Mouse (Mus musculus) ES-E14 (cell line): Measurements from ENCODE around the gene Gon4l. TPM values are rescaled to one million over a fixed set of nuclear protein-coding genes. Genes with fewer than 3 reads are reported as not detected.

Source experiments
- DNase-seq: peaks from one replicate; pipeline ENCODE4 v3.0.0-alpha.2; 2013; ENCODE audit warnings: low read depth, low spot score
- H3K27ac ChIP-seq: 2 replicates; pipeline ENCODE4 v1.5.1; 2012; ENCODE audit warnings: low read depth, mild to moderate bottlenecking, low read length, moderate library complexity, mixed read lengths; ENCODE audit not compliant: poor library complexity, insufficient read depth, severe bottlenecking
- H3K36me3 ChIP-seq: 2 replicates; pipeline ENCODE4 v1.6.1; 2012; ENCODE audit warnings: mild to moderate bottlenecking, low read length, moderate library complexity, mixed read lengths; ENCODE audit not compliant: control insufficient read depth, poor library complexity, insufficient read depth, severe bottlenecking
- H3K4me1 ChIP-seq, 2 experiments: fragments of 150-350 bp in 1 of 2; sonication (generic) in 1 of 2; 2 replicates each; pipeline ENCODE4 v1.6.1; 2012; ENCODE audit warnings: low read length in 2 of 2, mild to moderate bottlenecking in 1 of 2, mixed read lengths in 1 of 2; ENCODE audit not compliant: control insufficient read depth in 2 of 2, insufficient read depth in 2 of 2, poor library complexity in 1 of 2
- H3K4me3 ChIP-seq, 2 experiments: fragments of 150-350 bp in 1 of 2; sonication (generic) in 1 of 2; 2 replicates each; pipeline ENCODE4 v1.5.1; 2012; ENCODE audit warnings: low read length in 2 of 2, low read depth in 1 of 2, mild to moderate bottlenecking in 1 of 2, mixed read lengths in 1 of 2; ENCODE audit not compliant: insufficient read depth in 1 of 2, poor library complexity in 1 of 2, severe bottlenecking in 1 of 2
- H3K9ac ChIP-seq: 2 replicates; pipeline ENCODE4 v1.6.1; 2012; ENCODE audit warnings: low read depth, mild to moderate bottlenecking, low read length, mixed read lengths; ENCODE audit not compliant: poor library complexity, insufficient read depth, severe bottlenecking
- H3K9me3 ChIP-seq: fragments of 150-350 bp; sonication (generic); 2 replicates; pipeline ENCODE4 v1.6.1; 2012; ENCODE audit warnings: low read depth, mild to moderate bottlenecking, low read length; ENCODE audit not compliant: control insufficient read depth, insufficient read depth
- CHD2 ChIP-seq: IDR thresholded peaks from 2 replicates; pipeline ENCODE4 v1.6.1; 2014; ENCODE audit warnings: mild to moderate bottlenecking, low read depth, low read length, inconsistent platforms
- HCFC1 ChIP-seq: IDR thresholded peaks from 2 replicates; pipeline ENCODE4 v1.6.1; 2012; ENCODE audit warnings: low read length, inconsistent platforms, borderline replicate concordance; ENCODE audit not compliant: insufficient read depth
- MAFK ChIP-seq: IDR thresholded peaks from 2 replicates; pipeline ENCODE4 v1.6.1; 2014; ENCODE audit warnings: mild to moderate bottlenecking, low read depth, low read length, inconsistent platforms; ENCODE audit not compliant: insufficient read depth
- ZC3H11A ChIP-seq: IDR thresholded peaks from 2 replicates; pipeline ENCODE4 v1.6.1; 2012; ENCODE audit warnings: low read depth, mild to moderate bottlenecking, inconsistent platforms, low read length, borderline replicate concordance
- ZNF384 ChIP-seq: IDR thresholded peaks from 2 replicates; pipeline ENCODE4 v1.6.1; 2012; ENCODE audit warnings: low read depth, low read length, inconsistent platforms
- in situ Hi-C, 2 experiments: fragments of 600-800 bp; cut with MboI; formaldehyde crosslinking; loops; one replicate each; pipeline ENCODE4 v1.15.1; 2025; ENCODE audit warnings: low sequenced_read_pairs in 2 of 2, inconsistent platforms in 1 of 2; ENCODE audit not compliant: unreplicated experiment in 2 of 2
- total RNA-seq: library from RNA; depleted of rRNA; stranded (reverse); fragments of 300-350 nt; gene quantifications from 2 replicates; pipeline ENCODE4 v1.2.3, GENCODE M21; 2012

The Gon4l gene
- total RNA-seq, 1 experiment: 58.0 TPM

DNA sequence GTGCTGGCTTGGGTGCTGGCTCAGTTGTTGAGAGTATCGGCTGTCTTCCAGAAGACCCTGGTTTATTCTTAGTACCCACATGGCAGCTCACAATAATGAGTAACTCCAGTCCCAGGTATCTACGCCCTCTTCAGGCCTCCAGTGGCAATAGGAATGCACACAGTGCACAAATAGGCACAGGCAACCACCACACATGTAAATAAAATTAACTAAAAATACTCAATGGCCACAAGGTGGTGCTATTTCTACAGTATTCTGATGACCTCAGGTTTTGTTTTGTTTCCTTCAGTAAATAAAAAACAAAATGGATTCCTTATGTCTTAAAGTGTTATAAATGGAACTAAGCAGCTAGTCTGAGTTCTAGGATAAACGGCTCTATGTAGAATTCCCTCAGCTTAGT, 104.7 kb downstream of the Gon4l start:
- H3K36me3 ChIP-seq: peaks cover 21% of the 10 kb centered on the region
- in situ Hi-C loops: no loop called here
- H3K27ac ChIP-seq: no peak overlapping the region
- H3K4me3 ChIP-seq: no peak overlapping the region
- TF ChIP-seq HCFC1: no peak
- TF ChIP-seq CHD2: no peak
- TF ChIP-seq ZC3H11A: no peak
- peak; percentile 44; the same call in 1 of the 2 replicates for TF ChIP-seq MAFK
- H3K4me1 ChIP-seq: no peaks in the 10 kb centered on the region
- DNase-seq: peak; percentile 45
- no peak overlapping the region for H3K9ac ChIP-seq
- H3K9me3 ChIP-seq: no peaks in the 10 kb centered on the region

DNA sequence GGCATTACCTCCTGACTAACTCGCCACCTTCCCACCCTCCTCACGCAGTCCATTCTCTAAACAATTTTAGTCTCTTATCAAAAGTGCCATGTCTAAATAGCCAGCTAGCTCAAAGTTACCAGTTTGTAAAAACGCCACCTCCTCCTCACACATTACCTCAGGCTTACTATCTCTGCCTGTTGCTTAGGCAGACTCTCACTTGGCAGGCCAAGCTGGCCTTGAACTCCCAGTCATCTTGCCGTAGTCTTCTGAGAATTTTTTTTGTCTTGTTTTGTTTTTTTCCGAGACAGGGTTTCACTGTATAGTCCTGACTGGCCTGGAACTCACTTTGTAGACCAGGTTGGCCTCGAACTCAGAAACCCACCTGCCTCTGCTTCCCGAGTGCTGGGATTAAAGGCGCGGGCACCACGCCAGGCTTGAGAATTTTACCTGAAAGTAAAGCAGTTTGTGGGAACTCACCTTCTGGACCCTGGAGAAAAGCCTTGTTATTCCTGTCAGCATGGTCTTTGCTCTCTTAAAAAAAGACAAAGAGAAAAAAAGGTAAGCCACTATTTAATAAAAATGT, 107.4 kb downstream of the Gon4l start:
- no peak overlapping the region for H3K27ac ChIP-seq
- H3K9me3 ChIP-seq: no peaks in the 10 kb centered on the region
- in situ Hi-C loops: no loop called here
- H3K36me3 ChIP-seq: peaks cover 21% of the 10 kb centered on the region
- DNase-seq: no peak
- H3K4me3 ChIP-seq: no peak overlapping the region
- TF ChIP-seq HCFC1 (no peak), ZC3H11A (no peak), ZNF384 (no peak), CHD2 (no peak), MAFK (no peak)
- H3K9ac ChIP-seq: no peak overlapping the region
- no peaks in the 10 kb centered on the region for H3K4me1 ChIP-seq

DNA sequence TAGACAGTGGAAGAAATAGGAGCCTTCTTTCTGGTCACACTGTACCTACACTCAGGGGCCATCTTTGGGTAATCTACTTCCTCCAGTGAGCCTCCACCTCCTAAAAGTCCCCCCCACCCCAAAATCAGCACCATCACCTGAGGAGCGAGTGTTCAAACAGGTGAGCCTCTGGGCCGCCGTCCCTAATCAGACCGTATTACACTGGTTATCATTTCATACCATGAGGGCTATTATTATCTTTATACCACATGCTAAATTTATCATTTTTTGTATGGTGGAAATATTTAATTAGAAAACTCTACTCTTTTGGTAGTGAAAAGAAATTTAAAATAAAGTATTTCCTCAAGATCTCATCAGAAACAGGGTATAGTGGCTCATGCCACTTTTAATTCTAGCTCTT, 109.1 kb downstream of the Gon4l start:
- 0 out of 4 replicates have a peak, but pooled peaks cover 0 to 3% of the 10 kb centered on the region in 2 experiments for H3K4me1 ChIP-seq
- TF ChIP-seq ZNF384 (no peak), MAFK (no peak), ZC3H11A (no peak), CHD2 (no peak), HCFC1 (no peak)
- peaks cover 15% of the 10 kb centered on the region for H3K36me3 ChIP-seq
- H3K4me3 ChIP-seq: no peak overlapping the region
- DNase-seq: no peak
- in situ Hi-C loops: no loop called here
- no peak overlapping the region for H3K9ac ChIP-seq
- no peak overlapping the region for H3K27ac ChIP-seq
- no peaks in the 10 kb centered on the region for H3K9me3 ChIP-seq

DNA sequence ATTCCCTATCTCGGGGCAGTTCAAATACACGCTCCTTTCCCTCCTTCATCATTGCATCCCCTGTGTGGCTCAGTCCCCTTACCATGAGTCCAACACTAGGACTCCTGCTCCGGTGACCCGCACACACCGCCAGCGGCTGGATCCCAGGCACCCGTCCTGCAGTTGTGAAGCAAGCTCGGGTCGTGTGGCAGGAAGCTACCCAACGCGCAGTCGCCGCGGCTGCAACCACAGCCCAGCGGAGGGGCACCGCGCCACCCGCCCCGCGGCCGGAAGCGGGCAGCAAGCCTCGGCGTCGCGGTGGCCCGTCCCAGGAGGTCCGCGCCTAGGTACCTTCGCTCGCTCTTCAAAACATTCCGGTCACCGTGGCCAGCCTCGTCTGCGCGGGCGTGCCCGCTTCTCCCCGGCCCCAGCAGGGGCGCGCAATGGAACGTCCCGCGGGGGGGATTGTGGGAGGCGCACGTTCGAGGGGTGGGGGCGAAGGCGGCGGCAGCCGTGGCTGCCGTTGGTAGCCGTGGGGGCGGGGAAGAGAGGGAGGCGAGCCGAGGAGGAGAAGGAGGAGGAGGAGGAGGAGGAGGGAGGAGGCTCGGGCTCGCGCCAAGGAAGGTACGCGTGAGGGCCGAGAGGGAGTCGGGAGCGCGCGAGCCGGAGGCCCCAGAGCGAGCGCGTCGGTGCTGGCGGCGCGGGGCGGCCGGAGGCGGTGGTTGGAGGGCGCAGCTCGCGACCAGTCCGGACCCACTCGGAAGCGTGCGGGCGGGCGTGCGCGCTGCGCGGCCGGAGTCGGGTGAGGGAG, 115.0 kb downstream of the Gon4l start:
- no peaks in the 10 kb centered on the region for H3K9me3 ChIP-seq
- H3K4me3 ChIP-seq: peak overlapping the region; percentile 77 to 88
- in situ Hi-C loops: no loop called here
- H3K4me1 ChIP-seq: peaks cover 3 to 7% of the 10 kb centered on the region in 2 experiments; a peak in 1 of 4 replicates
- no peak for TF ChIP-seq ZC3H11A
- 0 out of 2 replicates have a peak, but pooled peaks have one; percentile 30 for TF ChIP-seq HCFC1
- H3K9ac ChIP-seq: peak overlapping the region; percentile 93
- peak overlapping the region; percentile 94 for H3K27ac ChIP-seq
- H3K36me3 ChIP-seq: no peaks in the 10 kb centered on the region
- DNase-seq: peak; percentile 79
